Comparison of ENCODE assay signal across 10 mouse cellular contexts in genomic region chr17:46521174-46521573, GRCm38 (mm10). TPM values are rescaled to one million over a fixed set of nuclear protein-coding genes. Genes with fewer than 3 reads are reported as not detected.
DNase-seq lines count a peak whose midpoint lies in the region; ATAC-seq lines count a peak whose summit lies in the region.
"Had no signal": no experiment of that assay in that cellular context is flagged by ENCODE, and none has a peak within 500 bp of the region (broad histone marks: within the 10 kb centered on the region; RNA-seq: fewer than 3 reads in every experiment).

No protein-coding gene starts in this region.

- H3K4me1 ChIP-seq in heart, embryonic 15.5 days (replicated peaks): peaks cover 12% of the 10 kb centered on the region
- peaks cover 25% of the 10 kb centered on the region for H3K4me1 ChIP-seq in midbrain, embryonic 10.5 days
- H3K4me1 ChIP-seq in midbrain, embryonic 16.5 days (ENCODE audit: control insufficient read depth, insufficient read depth, low read length): no peaks in the 10 kb centered on the region
- no peaks in the 10 kb centered on the region for H3K4me1 ChIP-seq in embryonic facial prominence, embryonic 15.5 days
- H3K4me1 ChIP-seq in stomach, embryonic 15.5 days: 0 out of 2 replicates have a peak, but pooled peaks cover 7% of the 10 kb centered on the region

- H3K4me2 ChIP-seq in heart, embryonic 15.5 days: peak overlapping the region; percentile 53
- H3K4me2 ChIP-seq in midbrain, embryonic 16.5 days (ENCODE audit: low read length): no peak overlapping the region
- peak overlapping the region; percentile 39; the same call in 1 of the 2 replicates for H3K4me2 ChIP-seq in embryonic facial prominence, embryonic 15.5 days (replicated peaks)
- H3K4me2 ChIP-seq in stomach, embryonic 15.5 days: peak overlapping the region; percentile 42

- no peak; the same call in 1 of the 2 replicates for ATAC-seq in heart, embryonic 15.5 days (replicated peaks; ENCODE audit: insufficient number of reproducible peaks, insufficient read depth, low FRiP score, low read depth)
- ATAC-seq in midbrain, embryonic 16.5 days: no peak
- no peak for ATAC-seq in embryonic facial prominence, embryonic 15.5 days (ENCODE audit: insufficient number of reproducible peaks, low FRiP score, low TSS enrichment, low read depth)
- ATAC-seq in stomach, embryonic 15.5 days (ENCODE audit: insufficient read depth, low FRiP score, low read depth): no peak
- ATAC-seq: CD4-positive, CD25-positive, alpha-beta regulatory T cell, adult 4 months had no signal

- H3K27ac ChIP-seq in heart, embryonic 15.5 days: no peak overlapping the region
- 0 out of 2 replicates have a peak overlapping the region, but pooled peaks have one; percentile 47 for H3K27ac ChIP-seq in midbrain, embryonic 10.5 days (replicated peaks)
- no peak overlapping the region for H3K27ac ChIP-seq in midbrain, embryonic 16.5 days (ENCODE audit: low read length)
- H3K27ac ChIP-seq in embryonic facial prominence, embryonic 15.5 days (replicated peaks): no peak overlapping the region
- H3K27ac ChIP-seq in stomach, embryonic 15.5 days: no peak overlapping the region

- 69% methylated on average over 9 of the region's 9 CpGs for WGBS in heart, embryonic 15.5 days
- WGBS in midbrain, embryonic 10.5 days: 80% methylated on average over 9 of the region's 9 CpGs
- 85% methylated on average over 9 of the region's 9 CpGs for WGBS in midbrain, embryonic 16.5 days
- 77% methylated on average over 9 of the region's 9 CpGs for WGBS in embryonic facial prominence, embryonic 15.5 days
- 69% methylated on average over 9 of the region's 9 CpGs for WGBS in stomach, embryonic 15.5 days

- H3K4me3 ChIP-seq in heart, embryonic 15.5 days: peak overlapping the region; percentile 19; the same call in 1 of the 2 replicates
- H3K4me3 ChIP-seq in midbrain, embryonic 10.5 days: peak overlapping the region; percentile 24; the same call in 1 of the 2 replicates
- no peak overlapping the region for H3K4me3 ChIP-seq in midbrain, embryonic 16.5 days (ENCODE audit: low read depth, low read length)
- H3K4me3 ChIP-seq in embryonic facial prominence, embryonic 15.5 days (replicated peaks): no peak overlapping the region
- H3K4me3 ChIP-seq in stomach, embryonic 15.5 days (replicated peaks): 0 out of 2 replicates have a peak overlapping the region, but pooled peaks have one; percentile 16
- H3K4me3 ChIP-seq: myocyte had no signal

- DNase-seq in heart, postnatal 4 days: no peak
- no peak for DNase-seq in midbrain, embryonic 10.5 days (ENCODE audit: low spot score)
- no peak for DNase-seq in T-cell, adult 2 months (ENCODE audit: low spot score)
- no peak for DNase-seq in left cerebral cortex, postnatal 36 days (ENCODE audit: low spot score in 2 of 2)

- H3K27me3 ChIP-seq in heart, embryonic 15.5 days: peaks cover 12% of the 10 kb centered on the region
- peaks cover 46% of the 10 kb centered on the region for H3K27me3 ChIP-seq in midbrain, embryonic 10.5 days (ENCODE audit: low read depth, poor library complexity, severe bottlenecking)
- 0 out of 2 replicates have a peak, but pooled peaks cover 4% of the 10 kb centered on the region for H3K27me3 ChIP-seq in midbrain, embryonic 16.5 days (ENCODE audit: control insufficient read depth, insufficient read depth, low read depth, low read length)
- H3K27me3 ChIP-seq in embryonic facial prominence, embryonic 15.5 days: peaks cover 11% of the 10 kb centered on the region
- no peaks in the 10 kb centered on the region; the same call in 1 of the 2 replicates for H3K27me3 ChIP-seq in stomach, embryonic 15.5 days (replicated peaks)

- peak overlapping the region; percentile 11; the same call in 1 of the 2 replicates for H3K9ac ChIP-seq in heart, embryonic 15.5 days
- H3K9ac ChIP-seq in midbrain, embryonic 16.5 days (ENCODE audit: low read depth, low read length): no peak overlapping the region
- H3K9ac ChIP-seq in embryonic facial prominence, embryonic 15.5 days: no peak overlapping the region
- H3K9ac ChIP-seq in stomach, embryonic 15.5 days: no peak overlapping the region

- no peaks in the 10 kb centered on the region for H3K9me3 ChIP-seq in heart, embryonic 15.5 days (replicated peaks)
- H3K9me3 ChIP-seq in midbrain, embryonic 10.5 days (replicated peaks): no peaks in the 10 kb centered on the region
- H3K9me3 ChIP-seq in midbrain, embryonic 16.5 days (replicated peaks; ENCODE audit: control insufficient read depth, low read length, poor library complexity, severe bottlenecking): no peaks in the 10 kb centered on the region
- no peaks in the 10 kb centered on the region for H3K9me3 ChIP-seq in embryonic facial prominence, embryonic 15.5 days (replicated peaks)
- H3K9me3 ChIP-seq in stomach, embryonic 15.5 days: no peaks in the 10 kb centered on the region

- intact Hi-C loops in left cerebral cortex, postnatal 36 days (cut with DNase I): no loop called here

- H3K36me3 ChIP-seq in heart, embryonic 15.5 days: no peaks in the 10 kb centered on the region
- no peaks in the 10 kb centered on the region for H3K36me3 ChIP-seq in midbrain, embryonic 10.5 days
- peaks cover 24% of the 10 kb centered on the region for H3K36me3 ChIP-seq in midbrain, embryonic 16.5 days (ENCODE audit: control insufficient read depth, insufficient read depth, low read length)
- peaks cover 12% of the 10 kb centered on the region; the same call in 1 of the 2 replicates for H3K36me3 ChIP-seq in embryonic facial prominence, embryonic 15.5 days
- no peaks in the 10 kb centered on the region for H3K36me3 ChIP-seq in stomach, embryonic 15.5 days

RNA-seq across cellular contexts. Expression of gene Dnph1, which starts 24.7 kb away (rescaled TPM):
- 23.1 and 27.6 TPM in 2 replicates for polyA plus RNA-seq in heart, embryonic 15.5 days (2015; fragmentation: Nextera tagmentation; extraction: Ambion mirVana)
- total RNA-seq in heart, postnatal 4 days (2021): 10 to 100 TPM in 1 of 2 experiments, 1 to 10 TPM in 1; 9.5 to 10.2 TPM
- polyA plus RNA-seq in midbrain, embryonic 10.5 days (2016; fragmentation: Nextera tagmentation; extraction: Ambion mirVana): 85.2 and 98.4 TPM in 2 replicates
- polyA plus RNA-seq in midbrain, embryonic 16.5 days (2015; fragmentation: Nextera tagmentation; extraction: Ambion mirVana): 11.1 and 11.5 TPM in 2 replicates
- polyA plus RNA-seq in embryonic facial prominence, embryonic 15.5 days (2015; fragmentation: Nextera tagmentation; extraction: Ambion mirVana): 40.4 and 41.0 TPM in 2 replicates
- polyA plus RNA-seq in stomach, embryonic 15.5 days (2015; fragmentation: Nextera tagmentation; extraction: Ambion mirVana): 47.7 and 49.7 TPM in 2 replicates
- total RNA-seq in left cerebral cortex, postnatal 36 days (2021): 1 to 10 TPM; 3.5 to 5.4 TPM

RNA-seq across cellular contexts. Expression of gene Cul9, which starts 25.0 kb away (rescaled TPM):
- 4.6 and 5.5 TPM in 2 replicates for polyA plus RNA-seq in heart, embryonic 15.5 days (2015; fragmentation: Nextera tagmentation; extraction: Ambion mirVana)
- 10 to 100 TPM; 12.0 to 12.6 TPM for total RNA-seq in heart, postnatal 4 days (2021)
- 4.4 and 6.3 TPM in 2 replicates for polyA plus RNA-seq in midbrain, embryonic 10.5 days (2016; fragmentation: Nextera tagmentation; extraction: Ambion mirVana)
- 26.8 and 28.0 TPM in 2 replicates for polyA plus RNA-seq in midbrain, embryonic 16.5 days (2015; fragmentation: Nextera tagmentation; extraction: Ambion mirVana)
- polyA plus RNA-seq in embryonic facial prominence, embryonic 15.5 days (2015; fragmentation: Nextera tagmentation; extraction: Ambion mirVana): 7.1 and 10.6 TPM in 2 replicates
- 3.2 and 4.6 TPM in 2 replicates for polyA plus RNA-seq in stomach, embryonic 15.5 days (2015; fragmentation: Nextera tagmentation; extraction: Ambion mirVana)
- 10 to 100 TPM; 58.8 to 76.6 TPM for total RNA-seq in left cerebral cortex, postnatal 36 days (2021)

RNA-seq across cellular contexts. Expression of gene Ttbk1, which starts 33.7 kb away (rescaled TPM):
- polyA plus RNA-seq in heart, embryonic 15.5 days (2015; fragmentation: Nextera tagmentation; extraction: Ambion mirVana): 0.05 and 0.29 TPM in 2 replicates
- under 1 TPM; 0.33 to 0.45 TPM for total RNA-seq in heart, postnatal 4 days (2021)
- 0.81 and 1.8 TPM in 2 replicates for polyA plus RNA-seq in midbrain, embryonic 10.5 days (2016; fragmentation: Nextera tagmentation; extraction: Ambion mirVana)
- polyA plus RNA-seq in midbrain, embryonic 16.5 days (2015; fragmentation: Nextera tagmentation; extraction: Ambion mirVana): 4.7 and 5.5 TPM in 2 replicates
- 0.15 and 0.18 TPM in 2 replicates for polyA plus RNA-seq in embryonic facial prominence, embryonic 15.5 days (2015; fragmentation: Nextera tagmentation; extraction: Ambion mirVana)
- 0.27 and 0.31 TPM in 2 replicates for polyA plus RNA-seq in stomach, embryonic 15.5 days (2015; fragmentation: Nextera tagmentation; extraction: Ambion mirVana)
- 100 to 1,000 TPM; 126 to 139 TPM for total RNA-seq in left cerebral cortex, postnatal 36 days (2021)
- polyA plus RNA-seq: myocyte had no signal

RNA-seq across cellular contexts. Expression of gene Srf, which starts 34.8 kb away (rescaled TPM):
- polyA plus RNA-seq in heart, embryonic 15.5 days (2015; fragmentation: Nextera tagmentation; extraction: Ambion mirVana): 8.7 and 14.6 TPM in 2 replicates
- total RNA-seq in heart, postnatal 4 days (2021): 100 to 1,000 TPM; 184 to 210 TPM
- polyA plus RNA-seq in midbrain, embryonic 10.5 days (2016; fragmentation: Nextera tagmentation; extraction: Ambion mirVana): 5.0 and 6.5 TPM in 2 replicates
- polyA plus RNA-seq in midbrain, embryonic 16.5 days (2015; fragmentation: Nextera tagmentation; extraction: Ambion mirVana): 3.0 and 3.2 TPM in 2 replicates
- 8.6 and 8.8 TPM in 2 replicates for polyA plus RNA-seq in embryonic facial prominence, embryonic 15.5 days (2015; fragmentation: Nextera tagmentation; extraction: Ambion mirVana)
- polyA plus RNA-seq in stomach, embryonic 15.5 days (2015; fragmentation: Nextera tagmentation; extraction: Ambion mirVana): 8.7 and 9.4 TPM in 2 replicates
- 10 to 100 TPM; 55.6 to 68.4 TPM for total RNA-seq in left cerebral cortex, postnatal 36 days (2021)

Comparison
In these comparisons a context has a peak if more than half of its experiments do, and no peak if none do; other contexts are left out.
1. H3K4me3 ChIP-seq: peak in heart, embryonic 15.5 days (single experiment), midbrain, embryonic 10.5 days (single experiment) and stomach, embryonic 15.5 days (single experiment); none in midbrain, embryonic 16.5 days (single experiment) and embryonic facial prominence, embryonic 15.5 days (single experiment).